Mouse (Mus musculus) liver, embryonic 14.5 days (tissue): ENCODE measurements around the gene Lrrc45. TPM values are rescaled to one million over a fixed set of nuclear protein-coding genes. Genes with fewer than 3 reads are reported as not detected.
"Not testable (repeated sequence)": the region's sequence is repeated elsewhere in the genome, so short reads cannot be mapped to it uniquely, and the experiment has no call there.

ENCODE experiments used
- ATAC-seq: fragments of 200-750 bp; cut with Nextera tagmentation; 2 replicates; pipeline ENCODE4 v1.8.0; 2017; ENCODE audit warnings: moderate number of reproducible peaks, mild to moderate bottlenecking, moderate library complexity; ENCODE audit not compliant: insufficient read depth
- DNase-seq, 3 experiments: peaks; one replicate each; pipeline ENCODE4 v3.0.0-alpha.2; 2012 to 2013; ENCODE audit warnings: low read depth in 3 of 3, low spot score in 3 of 3
- H3K27ac ChIP-seq: fragments of 300-500 bp; sonication (generic); 2 replicates; pipeline ENCODE4 v1.5.1; 2014; ENCODE audit warnings: moderate library complexity, mild to moderate bottlenecking, control low read depth, inconsistent platforms
- H3K27me3 ChIP-seq: fragments of 300-500 bp; sonication (generic); 2 replicates; pipeline ENCODE4 v1.6.1; 2014; ENCODE audit warnings: mild to moderate bottlenecking, low read length, moderate library complexity; ENCODE audit not compliant: control insufficient read depth, insufficient read depth
- H3K36me3 ChIP-seq: fragments of 300-500 bp; sonication (generic); replicated peaks from 2 replicates; pipeline ENCODE4 v1.6.1; 2014; ENCODE audit warnings: low read depth; ENCODE audit not compliant: control insufficient read depth, insufficient read depth
- H3K4me1 ChIP-seq, 2 experiments: fragments of 200-500 bp in 1 of 2; fragments of 300-500 bp in 1 of 2; sonication (generic) in 1 of 2; replicated peaks; 2 replicates each; pipeline ENCODE4 v1.6.1; 2012 to 2014; ENCODE audit warnings: antibody characterized with exemption in 1 of 2, inconsistent platforms in 1 of 2, low read length in 1 of 2; ENCODE audit not compliant: control insufficient read depth in 2 of 2, insufficient read depth in 2 of 2
- H3K4me2 ChIP-seq: fragments of 300-500 bp; sonication (generic); 2 replicates; pipeline ENCODE4 v1.6.1; 2014; ENCODE audit warnings: low read depth, mild to moderate bottlenecking, control low read depth, moderate library complexity
- H3K4me3 ChIP-seq, 2 experiments: fragments of 200-500 bp in 1 of 2; fragments of 300-500 bp in 1 of 2; sonication (generic) in 1 of 2; 2 replicates each; pipeline ENCODE4 v1.5.1; 2012 to 2014; ENCODE audit warnings: low read depth in 2 of 2, low read length in 2 of 2, mild to moderate bottlenecking in 2 of 2, control low read depth in 1 of 2, inconsistent platforms in 1 of 2, moderate library complexity in 1 of 2; ENCODE audit not compliant: insufficient read depth in 1 of 2
- H3K9ac ChIP-seq: fragments of 300-500 bp; sonication (generic); replicated peaks from 2 replicates; pipeline ENCODE4 v1.6.1; 2014; ENCODE audit warnings: mild to moderate bottlenecking, control low read depth, moderate library complexity
- H3K9me3 ChIP-seq: fragments of 300-500 bp; sonication (generic); 2 replicates; pipeline ENCODE4 v1.6.1; 2016; ENCODE audit warnings: low read length, mixed read lengths; ENCODE audit not compliant: control insufficient read depth
- CTCF ChIP-seq: IDR thresholded peaks from 2 replicates; pipeline ENCODE4 v1.5.1; 2016; ENCODE audit warnings: antibody characterized with exemption, low read depth, control low read depth
- EP300 ChIP-seq: IDR thresholded peaks from 2 replicates; pipeline ENCODE4 v1.6.1; 2016; ENCODE audit warnings: antibody characterized with exemption, low read depth
- WGBS: fragments of 180-500 bp; shearing (Covaris S2); extraction: QIAGEN DNeasy Blood & Tissue Kit; methylation state at CpG from one replicate; pipeline ENCODE4 v1.1.7; 2014; ENCODE audit not compliant: insufficient replicate concordance; 5-methylcytosine and 5-hydroxymethylcytosine counted together
- polyA plus RNA-seq, 2 experiments: library from polyadenylated mRNA; depleted of rRNA in 1 of 2; stranded (reverse) in 1 of 2; unstranded in 1 of 2; fragments of >200 nt; fragmentation: Nextera tagmentation in 1 of 2; extraction: Ambion mirVana in 1 of 2; gene quantifications; 2 replicates each; pipeline versions ENCODE4 v1.2.1 to v1.2.3; 2012 to 2014

The Lrrc45 gene
- polyA plus RNA-seq, 2 experiments = 6.2 to 9.3 TPM

DNA sequence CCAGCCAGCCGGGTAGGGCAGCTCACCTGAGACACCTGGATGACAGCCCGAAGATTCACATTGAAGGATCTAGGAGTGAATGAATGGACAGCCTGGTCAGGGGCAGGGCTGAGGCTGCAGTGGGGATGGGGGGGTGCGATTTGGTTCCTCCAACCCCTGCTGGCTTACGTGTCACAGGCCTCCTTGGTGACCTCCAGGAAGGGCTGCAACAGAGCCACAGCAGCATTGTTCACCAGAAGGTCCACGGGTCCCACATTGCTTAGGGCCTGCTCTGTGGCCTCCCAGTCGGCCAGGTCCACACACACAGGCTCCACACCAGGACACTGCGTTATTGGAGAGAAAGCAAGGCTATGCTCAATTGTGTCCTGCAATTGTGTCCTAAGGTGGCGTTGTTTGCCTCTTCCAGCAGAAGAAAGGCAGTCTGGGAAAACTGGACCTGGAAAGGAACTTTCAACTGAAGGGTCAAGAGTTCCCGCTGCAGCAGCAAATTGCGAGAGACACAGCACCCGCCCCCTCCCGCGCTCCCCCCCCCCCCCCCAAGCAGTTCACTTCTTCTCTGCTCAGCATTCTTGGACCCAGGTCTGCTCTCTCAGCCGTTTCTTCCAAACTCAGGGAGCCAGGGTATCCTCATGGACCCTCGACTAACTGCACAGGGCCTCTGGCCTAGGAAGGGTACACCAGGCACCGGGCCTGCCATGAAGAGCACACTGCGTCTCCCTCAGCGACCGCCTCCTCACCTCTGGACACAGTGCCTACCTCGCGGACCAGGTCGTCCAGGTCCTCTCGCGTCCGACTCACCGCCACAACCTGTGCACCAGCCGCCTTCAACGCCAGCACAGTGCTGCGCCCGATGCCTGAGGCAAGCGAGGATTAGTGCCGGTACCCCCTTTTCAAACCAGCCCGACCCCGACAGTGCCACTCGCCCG is 12.8 kb downstream of the Lrrc45 start:
- TF ChIP-seq CTCF (no peak), EP300 (no peak)
- 23% methylated on average over 36 of the region's 36 CpGs for WGBS
- Histone ChIP-seq H3K9ac (peak overlapping the region; percentile 49), H3K27ac (no peak overlapping the region), H3K27me3 (peaks cover 13% of the 10 kb centered on the region), H3K4me1 (peaks cover 0 to 6% of the 10 kb centered on the region in 2 experiments; a peak in 3 of 4 replicates), H3K36me3 (no peaks in the 10 kb centered on the region), H3K9me3 (no peaks in the 10 kb centered on the region), H3K4me3 (peak overlapping the region; percentile 46 to 62), H3K4me2 (peak overlapping the region; percentile 79)
- ATAC-seq (peak; percentile 56), DNase-seq (no peak)

GRCm38 (mm10) chr11:120727169-120727527 is 13.4 kb downstream of the Lrrc45 start, which contains the start of gene Dcxr:
TSS of gene Dcxr (minus strand) at chr11:120727281.
- H3K4me1 ChIP-seq = peaks cover 0 to 6% of the 10 kb centered on the region in 2 experiments; a peak in 2 of 4 replicates
- TF ChIP-seq EP300 = no peak
- TF ChIP-seq CTCF = peak; percentile 50
- peak within 1 kb of the TSS; percentile 79 for H3K4me2 ChIP-seq
- H3K4me3 ChIP-seq = peak within 1 kb of the TSS; percentile 46 to 62
- peak within 1 kb of the TSS; percentile 49 for H3K9ac ChIP-seq
- DNase-seq = peak; percentile 75 to 80 (median 78)
- H3K9me3 ChIP-seq = no peaks in the 10 kb centered on the region
- under 1% methylated on average over 14 of the region's 14 CpGs for WGBS
- no peaks in the 10 kb centered on the region for H3K36me3 ChIP-seq
- ATAC-seq = peak; percentile 83
- H3K27ac ChIP-seq = no peak within 1 kb of the TSS
- peaks cover 7% of the 10 kb centered on the region for H3K27me3 ChIP-seq

- H3K4me1 ChIP-seq = peaks cover 0 to 6% of the 10 kb centered on the region in 2 experiments; a peak in 2 of 4 replicates
- H3K9ac ChIP-seq = no peak overlapping the region; the same call in 1 of the 2 replicates
- H3K36me3 ChIP-seq = no peaks in the 10 kb centered on the region
- H3K4me3 ChIP-seq = no peak overlapping the region
- 45% methylated on average over 12 of the region's 12 CpGs for WGBS
- no peak for DNase-seq
- TF ChIP-seq CTCF = no peak
- TF ChIP-seq EP300 = no peak
- peak overlapping the region; percentile 79 for H3K4me2 ChIP-seq
- H3K27me3 ChIP-seq = peaks cover 3% of the 10 kb centered on the region; the same call in 1 of the 2 replicates
- H3K27ac ChIP-seq = no peak overlapping the region
- no peaks in the 10 kb centered on the region for H3K9me3 ChIP-seq
- ATAC-seq = no peak
Measured at GRCm38 (mm10) chr11:120727564-120727963, 13.8 kb downstream of the Lrrc45 start.

GRCm38 (mm10) chr11:120728530-120729240 is 15.0 kb downstream of the Lrrc45 start:
- Histone ChIP-seq H3K4me1 (peaks cover 0 to 6% of the 10 kb centered on the region in 2 experiments; a peak in 2 of 4 replicates), H3K4me2 (peak overlapping the region; percentile 43; the same call in 1 of the 2 replicates), H3K9me3 (no peaks in the 10 kb centered on the region), H3K27me3 (no peaks in the 10 kb centered on the region), H3K36me3 (no peaks in the 10 kb centered on the region), H3K9ac (no peak overlapping the region), H3K4me3 (no peak overlapping the region), H3K27ac (no peak overlapping the region)
- 66% methylated on average over 11 of the region's 11 CpGs for WGBS
- no peak for TF ChIP-seq CTCF
- TF ChIP-seq EP300 = no peak
- DNase-seq = no peak
- ATAC-seq = no peak

DNA sequence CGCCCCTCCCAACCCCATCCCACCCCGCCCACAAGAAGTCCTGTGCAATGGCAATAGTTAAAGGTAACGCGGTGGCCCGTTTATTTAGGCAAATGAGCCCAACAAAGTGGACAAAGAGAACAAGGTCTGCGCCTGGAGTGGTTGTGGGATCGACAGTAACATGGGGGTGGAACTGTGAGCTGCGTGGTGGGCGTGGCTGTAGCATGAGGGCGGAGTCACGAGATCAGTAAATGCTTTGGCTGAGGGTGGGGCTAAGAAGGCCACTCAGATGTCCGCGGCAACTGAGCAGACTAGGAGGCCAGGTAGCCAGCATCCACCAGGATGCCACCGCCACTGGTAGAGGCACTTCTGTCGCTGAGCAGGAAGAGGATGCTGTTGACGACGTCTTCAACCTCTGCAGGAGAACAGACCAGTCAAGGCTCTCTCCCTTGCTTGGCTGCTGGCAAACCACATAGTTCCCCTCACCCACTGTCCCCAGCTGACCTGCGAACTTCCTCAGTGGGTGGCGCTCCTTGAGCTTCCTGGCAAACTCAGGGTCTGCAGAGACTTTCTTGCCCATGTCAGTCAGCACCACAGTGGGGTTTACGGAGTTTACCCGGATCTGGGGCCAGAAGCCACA is 15.8 kb downstream of the Lrrc45 start:
- DNase-seq (peak in 1 of 3 experiments; percentile 47), ATAC-seq (peak; percentile 24; the same call in 1 of the 2 replicates)
- H3K27ac ChIP-seq, H3K27me3 ChIP-seq, H3K9ac ChIP-seq, H3K36me3 ChIP-seq, H3K4me1 ChIP-seq, H3K9me3 ChIP-seq: not testable (repeated sequence)
- 3% methylated on average over 17 of the region's 21 CpGs for WGBS
- Histone ChIP-seq H3K4me3 (0 out of 4 replicates have a peak overlapping the region, but pooled peaks of 1 of the 2 experiments have one; percentile 6), H3K4me2 (peak overlapping the region; percentile 43)
